In genomic region chr6:51633663-51634362, GRCm38 (mm10) we compare ENCODE assay signal across 9 mouse cellular contexts.
DNase-seq lines count a peak whose midpoint lies in the region; ATAC-seq and TF ChIP-seq lines count a peak whose summit lies in the region.
"Had no signal": no experiment of that assay in that cellular context is flagged by ENCODE, and none has a peak within 500 bp of the region (broad histone marks: within the 10 kb centered on the region; RNA-seq: fewer than 3 reads in every experiment).

No protein-coding gene starts in this region.

- no peak for DNase-seq in kidney, postnatal 10 days
- peak; percentile 6 for DNase-seq in MEL-GATA-1-ER (ENCODE audit: extremely low read depth, low read depth)
- DNase-seq in liver, postnatal 0 days = no peak
- no peak for DNase-seq in retina, embryonic 14.5 days (ENCODE audit: low spot score)
- DNase-seq in cerebellum, postnatal 10 days = no peak
- DNase-seq: gastrocnemius, postnatal 10 days had no signal

- 29% methylated on average over 8 of the region's 8 CpGs for WGBS in kidney, embryonic 14.5 days
- WGBS in heart, embryonic 13.5 days = 14% methylated on average over 8 of the region's 8 CpGs
- WGBS in liver, postnatal 0 days (ENCODE audit: insufficient replicate concordance) = 41% methylated on average over 8 of the region's 8 CpGs

- H3K36me3 ChIP-seq in kidney, embryonic 14.5 days (ENCODE audit: control insufficient read depth, insufficient read depth, low read length) = no peaks in the 10 kb centered on the region
- H3K36me3 ChIP-seq in heart, embryonic 13.5 days = no peaks in the 10 kb centered on the region
- H3K36me3 ChIP-seq in liver, postnatal 0 days (replicated peaks; ENCODE audit: insufficient read depth, low read length) = no peaks in the 10 kb centered on the region
- H3K36me3 ChIP-seq: midbrain, embryonic 15.5 days had no signal

- peak overlapping the region; percentile 7; the same call in 1 of the 2 replicates for H3K27ac ChIP-seq in kidney, embryonic 14.5 days (ENCODE audit: low read depth, low read length)
- H3K27ac ChIP-seq in heart, embryonic 13.5 days (replicated peaks) = peak overlapping the region; percentile 72
- H3K27ac ChIP-seq in liver, postnatal 0 days (ENCODE audit: low read depth) = no peak overlapping the region
- H3K27ac ChIP-seq: midbrain, embryonic 15.5 days had no signal

- ATAC-seq in kidney, embryonic 14.5 days (ENCODE audit: low FRiP score, low TSS enrichment) = no peak
- ATAC-seq in heart, embryonic 13.5 days (ENCODE audit: extremely low read depth, insufficient number of reproducible peaks, low FRiP score, low TSS enrichment) = peak; percentile 31; the same call in 1 of the 2 replicates
- ATAC-seq in liver, postnatal 0 days = peak; percentile 45; the same call in 1 of the 2 replicates
- ATAC-seq: midbrain, embryonic 15.5 days had no signal

- no peak for TF ChIP-seq CTCF in liver, postnatal 0 days (IDR thresholded peaks at IDR 0.05; ENCODE audit: low read depth)

- H3K9me3 ChIP-seq in kidney, embryonic 14.5 days (ENCODE audit: control insufficient read depth, low read length) = no peaks in the 10 kb centered on the region
- no peaks in the 10 kb centered on the region for H3K9me3 ChIP-seq in heart, embryonic 13.5 days
- H3K9me3 ChIP-seq in liver, postnatal 0 days (ENCODE audit: low read length) = no peaks in the 10 kb centered on the region
- H3K9me3 ChIP-seq: midbrain, embryonic 15.5 days had no signal

- TF ChIP-seq EP300 in liver, postnatal 0 days (IDR thresholded peaks at IDR 0.05; ENCODE audit: low read depth) = no peak

- H3K9ac ChIP-seq in kidney, embryonic 14.5 days (ENCODE audit: low read depth, low read length) = no peak overlapping the region
- no peak overlapping the region for H3K9ac ChIP-seq in heart, embryonic 13.5 days
- H3K9ac ChIP-seq in liver, postnatal 0 days (replicated peaks) = no peak overlapping the region
- H3K9ac ChIP-seq: midbrain, embryonic 15.5 days had no signal

- H3K4me2 ChIP-seq in kidney, embryonic 14.5 days (replicated peaks; ENCODE audit: low read depth, low read length) = no peak overlapping the region
- H3K4me2 ChIP-seq in heart, embryonic 13.5 days = peak overlapping the region; percentile 42
- H3K4me2 ChIP-seq in liver, postnatal 0 days (ENCODE audit: low read depth, low read length) = no peak overlapping the region
- H3K4me2 ChIP-seq: midbrain, embryonic 15.5 days had no signal

- H3K4me3 ChIP-seq in kidney, embryonic 14.5 days (ENCODE audit: low read length) = no peak overlapping the region
- H3K4me3 ChIP-seq in heart, embryonic 13.5 days = no peak overlapping the region
- no peak overlapping the region for H3K4me3 ChIP-seq in liver, postnatal 0 days (ENCODE audit: low read depth, low read length)
- H3K4me3 ChIP-seq: midbrain, embryonic 15.5 days had no signal

- peaks cover 4% of the 10 kb centered on the region; the same call in 1 of the 2 replicates for H3K4me1 ChIP-seq in kidney, embryonic 14.5 days (ENCODE audit: control insufficient read depth, insufficient read depth, low read length)
- peaks cover 32% of the 10 kb centered on the region for H3K4me1 ChIP-seq in heart, embryonic 13.5 days
- H3K4me1 ChIP-seq in liver, postnatal 0 days (ENCODE audit: insufficient read depth) = peaks cover 18% of the 10 kb centered on the region

- no peaks in the 10 kb centered on the region for H3K27me3 ChIP-seq in kidney, embryonic 14.5 days (ENCODE audit: control insufficient read depth, insufficient read depth, low read length)
- no peaks in the 10 kb centered on the region for H3K27me3 ChIP-seq in heart, embryonic 13.5 days (replicated peaks)
- no peaks in the 10 kb centered on the region for H3K27me3 ChIP-seq in liver, postnatal 0 days (ENCODE audit: insufficient read depth, low read length)
- H3K27me3 ChIP-seq: midbrain, embryonic 15.5 days had no signal
